Mouse (Mus musculus): ENCODE measurements around the gene Tgfb1.

- TF ChIP-seq POLR2A (IDR thresholded peaks at IDR 0.05; ENCODE audit: borderline replicate concordance, low read depth, low read length) (no peak), CTCF (IDR thresholded peaks at IDR 0.05; ENCODE audit: low read depth, low read length) (no peak)
Observed at GRCm38 (mm10) chr7:25677013-25677412, 9.8 kb upstream of the Tgfb1 start.

Measured in bone marrow macrophage, adult 2 months (primary cell).